In genomic region chr3:92694613-92695012, GRCm38 (mm10) we compare ENCODE assay signal across 17 mouse cellular contexts. TPM values are rescaled to one million over a fixed set of nuclear protein-coding genes. Genes with fewer than 3 reads are reported as not detected.
"Had no signal": no experiment of that assay in that cellular context is flagged by ENCODE, and none has a peak within 500 bp of the region (broad histone marks: within the 10 kb centered on the region; RNA-seq: fewer than 3 reads in every experiment).

No protein-coding gene starts in this region.

- DNase-seq: retina, postnatal 1 day; right cerebral cortex, adult 18-20 months; right cerebral cortex, postnatal 14 days; right cerebral cortex, postnatal 25 days; right cerebral cortex, postnatal 4 days; spleen, adult 18-20 months; thymus, adult 18-20 months; thymus, adult 2 months; thymus, postnatal 14 days; thymus, postnatal 25 days; thymus, postnatal 36 days; thymus, postnatal 4 days had no signal

- H3K9ac ChIP-seq: neural tube, embryonic 13.5 days; neural tube, embryonic 15.5 days; stomach, embryonic 15.5 days had no signal

- H3K27ac ChIP-seq: neural tube, embryonic 13.5 days; neural tube, embryonic 15.5 days; stomach, embryonic 15.5 days; stomach, postnatal 0 days had no signal

- H3K9me3 ChIP-seq: neural tube, embryonic 13.5 days; neural tube, embryonic 15.5 days; stomach, embryonic 15.5 days had no signal

- H3K4me3 ChIP-seq: neural tube, embryonic 13.5 days; neural tube, embryonic 15.5 days; stomach, embryonic 15.5 days had no signal

- H3K4me1 ChIP-seq: neural tube, embryonic 13.5 days; neural tube, embryonic 15.5 days; stomach, embryonic 15.5 days had no signal

- H3K36me3 ChIP-seq: neural tube, embryonic 13.5 days; neural tube, embryonic 15.5 days; stomach, embryonic 15.5 days had no signal

RNA-seq across cellular contexts. Expression of gene Lce1d, which starts 7.6 kb away (rescaled TPM):
- total RNA-seq: neutrophil, adult 5-6 weeks had no signal

RNA-seq across cellular contexts. Expression of gene Lce1e, which starts 14.3 kb away (rescaled TPM):
- total RNA-seq: neutrophil, adult 5-6 weeks had no signal

RNA-seq across cellular contexts. Expression of gene Lce1c, which starts 15.6 kb away (rescaled TPM):
- total RNA-seq: neutrophil, adult 5-6 weeks had no signal

RNA-seq across cellular contexts. Expression of gene Lce1a2, which starts 24.5 kb away (rescaled TPM):
- total RNA-seq: neutrophil, adult 5-6 weeks had no signal

RNA-seq across cellular contexts. Expression of gene Lce1f, which starts 25.5 kb away (rescaled TPM):
- total RNA-seq: neutrophil, adult 5-6 weeks had no signal
